Mouse (Mus musculus) B cell, adult 2 months (primary cell): ENCODE data around the gene Gm39566.
A peak's percentile ranks its signal among the peaks of the same experiment; 100 is the strongest.

Source experiments
- DNase-seq, 2 experiments: peaks; one replicate each; pipeline ENCODE4 v3.0.0; 2022

Gm39566 gene

GRCm38 (mm10) chr11:69833554-69833953 lies 18.5 kb upstream of the Gm39566 start:
- no peak for DNase-seq

- no peak for DNase-seq
Measured at GRCm38 (mm10) chr11:69828832-69829231, 13.7 kb upstream of the Gm39566 start.

- no peak for DNase-seq
Measured at GRCm38 (mm10) chr11:69823456-69823855, 8.4 kb upstream of the Gm39566 start.

- no peak for DNase-seq
Measured at GRCm38 (mm10) chr11:69822080-69822479, 7.0 kb upstream of the Gm39566 start, which contains the start of gene Spem1. Spem1 (minus strand) TSS chr11:69822180.

- DNase-seq, result no peak
Measured at GRCm38 (mm10) chr11:69818871-69819270, 3.8 kb upstream of the Gm39566 start.

GRCm38 (mm10) chr11:69818365-69818764 lies 3.3 kb upstream of the Gm39566 start, which contains the start of gene Spem2:
Spem2 (minus strand) TSS chr11:69818465.
- no peak for DNase-seq

GRCm38 (mm10) chr11:69816520-69816919 lies 1.4 kb upstream of the Gm39566 start:
- no peak for DNase-seq

GRCm38 (mm10) chr11:69810280-69810679 lies 4.8 kb downstream of the Gm39566 start:
- no peak for DNase-seq

- no peak for DNase-seq
Measured at GRCm38 (mm10) chr11:69807641-69808040, 7.5 kb downstream of the Gm39566 start.

- no peak for DNase-seq
Measured at GRCm38 (mm10) chr11:69806378-69806777, 8.7 kb downstream of the Gm39566 start.

GRCm38 (mm10) chr11:69804972-69805909 lies 9.9 kb downstream of the Gm39566 start, which contains the start of gene Tmem102:
Tmem102 (minus strand) TSS chr11:69805624.
- no peak for DNase-seq

GRCm38 (mm10) chr11:69804652-69804940 lies 10.5 kb downstream of the Gm39566 start:
- DNase-seq, result no peak

GRCm38 (mm10) chr11:69803786-69804651 lies 11.1 kb downstream of the Gm39566 start:
- peak; percentile 77 to 80 for DNase-seq

GRCm38 (mm10) chr11:69803328-69803727 lies 11.8 kb downstream of the Gm39566 start:
- DNase-seq, result no peak

GRCm38 (mm10) chr11:69802648-69803105 lies 12.4 kb downstream of the Gm39566 start:
- DNase-seq, result peak; percentile 47 to 52

- peak; percentile 26 to 33 for DNase-seq
Measured at GRCm38 (mm10) chr11:69801379-69801977, 13.6 kb downstream of the Gm39566 start, which contains the start of gene Fgf11. Fgf11 (minus strand) TSS chr11:69801857.

GRCm38 (mm10) chr11:69800392-69801197 lies 14.5 kb downstream of the Gm39566 start:
- DNase-seq, result peak; percentile 22 to 36

- DNase-seq, result peak; percentile 43 to 48
Measured at GRCm38 (mm10) chr11:69800138-69800391, 15.0 kb downstream of the Gm39566 start.

- DNase-seq, result peak; percentile 83 to 86
Measured at GRCm38 (mm10) chr11:69799394-69800137, 15.5 kb downstream of the Gm39566 start.

- no peak for DNase-seq
Measured at GRCm38 (mm10) chr11:69797924-69798323, 17.2 kb downstream of the Gm39566 start.

- DNase-seq, result no peak
Measured at GRCm38 (mm10) chr11:69795983-69796435, 19.1 kb downstream of the Gm39566 start.
